Mouse (Mus musculus) ES-Bruce4 (cell line): ENCODE measurements around the gene Hyal4.

Experiments
- CTCF ChIP-seq: IDR thresholded peaks from one replicate; pipeline ENCODE4 v1.8.1; 2011; ENCODE audit warnings: low read depth, low read length
- EP300 ChIP-seq: IDR thresholded peaks from 2 replicates; pipeline ENCODE4 v1.6.1; 2011; ENCODE audit warnings: low read depth, low read length; ENCODE audit not compliant: insufficient read depth
- POLR2A ChIP-seq: IDR thresholded peaks from one replicate; pipeline ENCODE4 v1.8.1; 2011; ENCODE audit warnings: low read length; ENCODE audit not compliant: insufficient read depth

- TF ChIP-seq EP300 (no peak), POLR2A (no peak), CTCF (no peak)
Observed at GRCm38 (mm10) chr6:24790888-24791287, 42.8 kb downstream of the Hyal4 start, which contains the start of gene Spam1.
